Mouse (Mus musculus) brain, embryonic 14.5 days (tissue): Measurements from ENCODE around the gene Tada2b.

Experiments
- CTCF ChIP-seq: fragments of 200-500 bp; IDR thresholded peaks from 2 replicates; pipeline ENCODE4 v1.5.1; 2012; ENCODE audit warnings: inconsistent platforms, mild to moderate bottlenecking, moderate library complexity, borderline replicate concordance; ENCODE audit not compliant: insufficient read depth, insufficient read length; ENCODE audit errors: extremely low read depth
- POLR2A ChIP-seq: fragments of 200-500 bp; IDR thresholded peaks from 2 replicates; pipeline ENCODE4 v1.6.1; 2012; ENCODE audit warnings: mild to moderate bottlenecking, inconsistent platforms, borderline replicate concordance; ENCODE audit not compliant: poor library complexity, insufficient read depth, insufficient read length, severe bottlenecking; ENCODE audit errors: extremely low read depth

- TF ChIP-seq CTCF: no peak
- no peak for TF ChIP-seq POLR2A
Observed at GRCm38 (mm10) chr5:36460712-36461111, 23.4 kb downstream of the Tada2b start.
